In genomic region chrX:133575601-133576382, GRCm38 (mm10) we compare ENCODE assay signal across 17 mouse cellular contexts.
A peak's percentile ranks its signal among the peaks of the same experiment; 100 is the strongest.
DNase-seq lines count a peak whose midpoint lies in the region; ATAC-seq and TF ChIP-seq lines count a peak whose summit lies in the region.
"Had no signal": no experiment of that assay in that cellular context is flagged by ENCODE, and none has a peak within 500 bp of the region (broad histone marks: within the 10 kb centered on the region; RNA-seq: fewer than 3 reads in every experiment).

No protein-coding gene starts in this region.

- ATAC-seq in forebrain, embryonic 16.5 days = no peak
- no peak for ATAC-seq in midbrain, embryonic 16.5 days
- peak; percentile 81; the same call in 1 of the 2 replicates for ATAC-seq in forebrain, embryonic 14.5 days
- no peak for ATAC-seq in midbrain, postnatal 0 days (ENCODE audit: low FRiP score)
- ATAC-seq in activated CD4-positive, CD25-positive, alpha-beta regulatory T cell, adult 4 months = no peak
- ATAC-seq: inflammation-experienced regulatory T-cells, adult 6 months had no signal

- TF ChIP-seq CTCF in midbrain, postnatal 0 days (IDR thresholded peaks at IDR 0.05) = no peak

- DNase-seq in forebrain, embryonic 10.5 days (ENCODE audit: extremely low spot score, low spot score) = no peak
- peak; percentile 16 for DNase-seq in midbrain, embryonic 10.5 days (ENCODE audit: low spot score)
- DNase-seq in forebrain, embryonic 14.5 days (ENCODE audit: low spot score) = peak; percentile 22
- peak; percentile 16 for DNase-seq in midbrain, postnatal 0 days (ENCODE audit: low spot score)
- no peak for DNase-seq in left cerebral cortex, postnatal 25 days (ENCODE audit: low spot score in 2 of 2)
- DNase-seq: adrenal gland, adult 2 months; cerebellum, adult 9-10 months; heart, adult 11 months; liver; lung, adult 2 months had no signal

- H3K27me3 ChIP-seq in forebrain, embryonic 10.5 days (ENCODE audit: poor library complexity, severe bottlenecking) = peaks cover 15% of the 10 kb centered on the region
- H3K27me3 ChIP-seq in forebrain, embryonic 16.5 days (replicated peaks; ENCODE audit: control insufficient read depth, insufficient read depth, low read length) = no peaks in the 10 kb centered on the region; the same call in 1 of the 2 replicates
- H3K27me3 ChIP-seq in midbrain, embryonic 10.5 days (ENCODE audit: low read depth, poor library complexity, severe bottlenecking) = peaks cover 26% of the 10 kb centered on the region
- no peaks in the 10 kb centered on the region; the same call in 1 of the 2 replicates for H3K27me3 ChIP-seq in midbrain, embryonic 16.5 days (ENCODE audit: control insufficient read depth, insufficient read depth, low read depth, low read length)
- H3K27me3 ChIP-seq in forebrain, embryonic 14.5 days (replicated peaks; ENCODE audit: control insufficient read depth, insufficient read depth, low read length) = no peaks in the 10 kb centered on the region
- no peaks in the 10 kb centered on the region for H3K27me3 ChIP-seq in midbrain, postnatal 0 days (ENCODE audit: insufficient read depth, low read length)
- H3K27me3 ChIP-seq: embryonic facial prominence, embryonic 12.5 days had no signal

- intact Hi-C loops in left cerebral cortex, postnatal 25 days (cut with DNase I) = no loop called here

- no peak overlapping the region for H3K4me3 ChIP-seq in forebrain, embryonic 10.5 days
- no peak overlapping the region for H3K4me3 ChIP-seq in forebrain, embryonic 16.5 days (replicated peaks; ENCODE audit: low read length)
- no peak overlapping the region for H3K4me3 ChIP-seq in midbrain, embryonic 10.5 days
- no peak overlapping the region for H3K4me3 ChIP-seq in midbrain, embryonic 16.5 days (ENCODE audit: low read depth, low read length)
- no peak overlapping the region for H3K4me3 ChIP-seq in forebrain, embryonic 14.5 days (ENCODE audit: low read depth, low read length)
- H3K4me3 ChIP-seq in midbrain, postnatal 0 days (ENCODE audit: low read depth, low read length) = no peak overlapping the region
- H3K4me3 ChIP-seq: embryonic facial prominence, embryonic 12.5 days; myocyte had no signal

- peaks cover 15% of the 10 kb centered on the region for H3K4me1 ChIP-seq in forebrain, embryonic 10.5 days
- no peaks in the 10 kb centered on the region for H3K4me1 ChIP-seq in forebrain, embryonic 16.5 days (replicated peaks; ENCODE audit: control insufficient read depth, insufficient read depth, low read length)
- H3K4me1 ChIP-seq in midbrain, embryonic 10.5 days = 0 out of 2 replicates have a peak, but pooled peaks cover 12% of the 10 kb centered on the region
- H3K4me1 ChIP-seq in midbrain, embryonic 16.5 days (ENCODE audit: control insufficient read depth, insufficient read depth, low read length) = no peaks in the 10 kb centered on the region
- H3K4me1 ChIP-seq in forebrain, embryonic 14.5 days (ENCODE audit: control insufficient read depth, insufficient read depth, low read length) = no peaks in the 10 kb centered on the region
- no peaks in the 10 kb centered on the region for H3K4me1 ChIP-seq in midbrain, postnatal 0 days (ENCODE audit: insufficient read depth, low read length)
- H3K4me1 ChIP-seq: embryonic facial prominence, embryonic 12.5 days had no signal

- no peak overlapping the region for H3K4me2 ChIP-seq in forebrain, embryonic 16.5 days (ENCODE audit: low read length)
- no peak overlapping the region for H3K4me2 ChIP-seq in midbrain, embryonic 16.5 days (ENCODE audit: low read length)
- H3K4me2 ChIP-seq in forebrain, embryonic 14.5 days (ENCODE audit: low read length) = no peak overlapping the region
- H3K4me2 ChIP-seq in midbrain, postnatal 0 days (ENCODE audit: low read depth, low read length, poor library complexity, severe bottlenecking) = no peak overlapping the region
- H3K4me2 ChIP-seq: embryonic facial prominence, embryonic 12.5 days had no signal

- H3K9me3 ChIP-seq in forebrain, embryonic 10.5 days = no peaks in the 10 kb centered on the region
- H3K9me3 ChIP-seq in forebrain, embryonic 16.5 days (ENCODE audit: control insufficient read depth, low read length) = no peaks in the 10 kb centered on the region
- H3K9me3 ChIP-seq in midbrain, embryonic 10.5 days (replicated peaks) = no peaks in the 10 kb centered on the region
- no peaks in the 10 kb centered on the region for H3K9me3 ChIP-seq in midbrain, embryonic 16.5 days (replicated peaks; ENCODE audit: control insufficient read depth, low read length, poor library complexity, severe bottlenecking)
- H3K9me3 ChIP-seq in forebrain, embryonic 14.5 days (replicated peaks; ENCODE audit: control insufficient read depth, low read length) = no peaks in the 10 kb centered on the region
- no peaks in the 10 kb centered on the region for H3K9me3 ChIP-seq in midbrain, postnatal 0 days (ENCODE audit: low read length)
- H3K9me3 ChIP-seq: embryonic facial prominence, embryonic 12.5 days had no signal

- H3K36me3 ChIP-seq in forebrain, embryonic 10.5 days (replicated peaks) = no peaks in the 10 kb centered on the region
- H3K36me3 ChIP-seq in forebrain, embryonic 16.5 days (ENCODE audit: control insufficient read depth, insufficient read depth) = no peaks in the 10 kb centered on the region
- H3K36me3 ChIP-seq in midbrain, embryonic 10.5 days = no peaks in the 10 kb centered on the region
- no peaks in the 10 kb centered on the region for H3K36me3 ChIP-seq in midbrain, embryonic 16.5 days (ENCODE audit: control insufficient read depth, insufficient read depth, low read length)
- H3K36me3 ChIP-seq in forebrain, embryonic 14.5 days (ENCODE audit: control insufficient read depth, insufficient read depth, low read length) = no peaks in the 10 kb centered on the region
- no peaks in the 10 kb centered on the region for H3K36me3 ChIP-seq in midbrain, postnatal 0 days (ENCODE audit: insufficient read depth, low read length)
- H3K36me3 ChIP-seq: embryonic facial prominence, embryonic 12.5 days had no signal

- peak overlapping the region; percentile 51; the same call in 1 of the 2 replicates for H3K27ac ChIP-seq in forebrain, embryonic 10.5 days
- no peak overlapping the region for H3K27ac ChIP-seq in forebrain, embryonic 16.5 days (ENCODE audit: low read length)
- H3K27ac ChIP-seq in midbrain, embryonic 10.5 days (replicated peaks) = no peak overlapping the region
- H3K27ac ChIP-seq in midbrain, embryonic 16.5 days (ENCODE audit: low read length) = no peak overlapping the region
- no peak overlapping the region for H3K27ac ChIP-seq in forebrain, embryonic 14.5 days (ENCODE audit: low read depth, low read length)
- no peak overlapping the region for H3K27ac ChIP-seq in midbrain, postnatal 0 days (ENCODE audit: low read depth, low read length)
- H3K27ac ChIP-seq: embryonic facial prominence, embryonic 12.5 days; macrophage had no signal

- H3K9ac ChIP-seq in forebrain, embryonic 16.5 days (replicated peaks; ENCODE audit: low read depth, low read length) = no peak overlapping the region
- no peak overlapping the region for H3K9ac ChIP-seq in midbrain, embryonic 16.5 days (ENCODE audit: low read depth, low read length)
- H3K9ac ChIP-seq in forebrain, embryonic 14.5 days (ENCODE audit: low read length) = no peak overlapping the region
- H3K9ac ChIP-seq in midbrain, postnatal 0 days (replicated peaks; ENCODE audit: low read length, poor library complexity, severe bottlenecking) = no peak overlapping the region
- H3K9ac ChIP-seq: embryonic facial prominence, embryonic 12.5 days had no signal

- 50% methylated on average over 4 of the region's 4 CpGs for WGBS in forebrain, embryonic 10.5 days
- WGBS in forebrain, embryonic 16.5 days = 36% methylated on average over 4 of the region's 4 CpGs
- WGBS in midbrain, embryonic 10.5 days = 38% methylated on average over 4 of the region's 4 CpGs
- WGBS in midbrain, embryonic 16.5 days = 27% methylated on average over 4 of the region's 4 CpGs
- 45% methylated on average over 4 of the region's 4 CpGs for WGBS in forebrain, embryonic 14.5 days
- WGBS in midbrain, postnatal 0 days = 43% methylated on average over 4 of the region's 4 CpGs

Comparison
In these comparisons a context has a peak if more than half of its experiments do, and no peak if none do; other contexts are left out.
1. DNase-seq: peak in midbrain, embryonic 10.5 days (single experiment), forebrain, embryonic 14.5 days (single experiment) and midbrain, postnatal 0 days (single experiment); none in forebrain, embryonic 10.5 days (single experiment) and left cerebral cortex, postnatal 25 days (0 of 2).